Mouse (Mus musculus) heart, postnatal 25 days (tissue): ENCODE results near the gene Adam1a. TPM values are rescaled to one million over a fixed set of nuclear protein-coding genes. Genes with fewer than 3 reads are reported as not detected.
"Not testable (repeated sequence)": the region's sequence is repeated elsewhere in the genome, so short reads cannot be mapped to it uniquely, and the experiment has no call there.

Source experiments
- DNase-seq: peaks from one replicate; pipeline ENCODE4 v3.0.0; 2022; ENCODE audit warnings: low spot score
- intact Hi-C: fragments of 180-260 bp; cut with DNase I; formaldehyde crosslinking; loops from one replicate; pipeline ENCODE4 v1.15.1; 2025
- total RNA-seq, 2 experiments: library from RNA; stranded (reverse); gene quantifications; 2 replicates each; pipeline ENCODE4 v1.2.3; 2021

Adam1a gene
- total RNA-seq, 2 experiments from 2014 or later = 1.8 to 2.4 TPM

- DNase-seq = no peak
- intact Hi-C loops = no loop called here
Measured at GRCm38 (mm10) chr5:121518983-121519382, 26.3 kb downstream of the Adam1a start.

- no peak for DNase-seq
- intact Hi-C loops = no loop called here
Measured at GRCm38 (mm10) chr5:121510009-121510408, 35.3 kb downstream of the Adam1a start.

- intact Hi-C loops = no loop called here
- no peak for DNase-seq
Measured at GRCm38 (mm10) chr5:121506846-121507245, 38.4 kb downstream of the Adam1a start.

GRCm38 (mm10) chr5:121503231-121503630, 42.1 kb downstream of the Adam1a start, which contains the start of gene Adam1b:
Gene Adam1b, minus strand, starts transcription at chr5:121503435.
- intact Hi-C loops = no loop called here

GRCm38 (mm10) chr5:121501424-121501996, 43.8 kb downstream of the Adam1a start:
- intact Hi-C loops, DNase-seq: not testable (repeated sequence)

More at GRCm38 (mm10) chr5:121503231-121503630, 42.1 kb downstream of the Adam1a start, which contains the start of gene Adam1b:
- no peak for DNase-seq

GRCm38 (mm10) chr5:121500719-121501118, 44.6 kb downstream of the Adam1a start:
- intact Hi-C loops = no loop called here
- no peak for DNase-seq

- intact Hi-C loops = no loop called here
Measured at GRCm38 (mm10) chr5:121493305-121493704, 52.0 kb downstream of the Adam1a start.

GRCm38 (mm10) chr5:121484801-121485200, 60.5 kb downstream of the Adam1a start:
- no peak for DNase-seq
- intact Hi-C loops = no loop called here

More at GRCm38 (mm10) chr5:121493305-121493704, 52.0 kb downstream of the Adam1a start:
- no peak for DNase-seq

- intact Hi-C loops = loop anchor here (2.0 to 5.0 kb wide), 2 partner anchors 27 to 35 kb away; partner anchors contain the start of gene Tmem116
- no peak for DNase-seq
Measured at GRCm38 (mm10) chr5:121477680-121478079, 67.6 kb downstream of the Adam1a start.

GRCm38 (mm10) chr5:121476040-121476439, 69.2 kb downstream of the Adam1a start:
- DNase-seq = no peak
- intact Hi-C loops = loop anchor here (2.0 to 5.0 kb wide), 2 partner anchors 25 to 34 kb away; partner anchors contain the start of gene Tmem116

GRCm38 (mm10) chr5:121474610-121475009, 70.7 kb downstream of the Adam1a start:
- intact Hi-C loops = loop anchor here (5.0 kb wide), 1 partner anchor 32 kb away; no protein-coding TSS in a partner anchor
- no peak for DNase-seq

- no peak for DNase-seq
- intact Hi-C loops = no loop called here
Measured at GRCm38 (mm10) chr5:121472411-121472810, 72.9 kb downstream of the Adam1a start.

GRCm38 (mm10) chr5:121469566-121469965, 75.7 kb downstream of the Adam1a start:
- no peak for DNase-seq
- intact Hi-C loops = no loop called here

Other genes with a start within 250 kb of the Adam1a start
- 10 to 100 TPM; 48.1 to 51.3 TPM for gene Trafd1, start 159.8 kb downstream of the Adam1a start, total RNA-seq
- gene Naa25, start 147.5 kb downstream of the Adam1a start, total RNA-seq = 10 to 100 TPM; 19.9 TPM
- gene Tmem116, start 93.6 kb downstream of the Adam1a start, total RNA-seq = 10 to 100 TPM in 1 of 2 experiments, 1 to 10 TPM in 1; 8.2 to 10.1 TPM
- 10 to 100 TPM; 83.2 to 84.7 TPM for gene Erp29, start 93.0 kb downstream of the Adam1a start, total RNA-seq
- not detected for gene Adam1b, start 42.0 kb downstream of the Adam1a start, total RNA-seq
- not detected for gene Gm42878, start within 50 bp of the Adam1a start, total RNA-seq
- gene Mapkapk5, start 423 bp upstream of the Adam1a start, total RNA-seq = 10 to 100 TPM; 70.2 to 77.1 TPM
- gene Aldh2, start 48.3 kb upstream of the Adam1a start, total RNA-seq = 100 to 1,000 TPM; 247 TPM
- gene Acad12, start 73.5 kb upstream of the Adam1a start, total RNA-seq = 10 to 100 TPM; 54.1 to 60.7 TPM
- gene Acad10, start 115.0 kb upstream of the Adam1a start, total RNA-seq = 10 to 100 TPM; 18.6 to 21.7 TPM
- gene Brap, start 115.1 kb upstream of the Adam1a start, total RNA-seq = 10 to 100 TPM; 26.7 to 27.0 TPM
- gene Atxn2, start 165.9 kb upstream of the Adam1a start, total RNA-seq = 100 to 1,000 TPM; 148 to 159 TPM